Mouse (Mus musculus): ENCODE measurements around the gene Tssk1. TPM values are rescaled to one million over a fixed set of nuclear protein-coding genes. Genes with fewer than 3 reads are reported as not detected.

Gene Tssk1
- 0.06 and 0.11 TPM in 2 replicates for polyA plus RNA-seq (2015; fragmentation: Nextera tagmentation; extraction: Ambion mirVana)

- DNase-seq (ENCODE audit: low spot score) (no peak), ATAC-seq (ENCODE audit: low FRiP score, low TSS enrichment) (no peak)
- no peaks in the 10 kb centered on the region for H3K27me3 ChIP-seq (ENCODE audit: control insufficient read depth, insufficient read depth, low read length)
- no peak within 1 kb of the TSS for H3K27ac ChIP-seq (replicated peaks)
- peaks cover 6% of the 10 kb centered on the region; the same call in 1 of the 2 replicates for H3K4me1 ChIP-seq (replicated peaks; ENCODE audit: control insufficient read depth, insufficient read depth)
- H3K9me3 ChIP-seq (ENCODE audit: control insufficient read depth, low read length): no peaks in the 10 kb centered on the region
- H3K9ac ChIP-seq (ENCODE audit: low read length): no peak within 1 kb of the TSS
- H3K4me2 ChIP-seq (replicated peaks; ENCODE audit: low read depth): no peak within 1 kb of the TSS
- H3K4me3 ChIP-seq (ENCODE audit: low read depth, low read length): no peak within 1 kb of the TSS
- TF ChIP-seq CTCF (IDR thresholded peaks at IDR 0.05; ENCODE audit: low read depth) (no peak), EP300 (optimal IDR thresholded peaks at IDR 0.05) (no peak)
- 75% methylated on average over 2 of the region's 2 CpGs for WGBS
- H3K36me3 ChIP-seq (ENCODE audit: control insufficient read depth, insufficient read depth, low read length): no peaks in the 10 kb centered on the region
These were observed at the start of gene Tssk1 for GRCm38 (mm10) chr16:17893923-17894322. TSS of gene Tssk1 (plus strand) at chr16:17894223.

- TF ChIP-seq EP300 (optimal IDR thresholded peaks at IDR 0.05): no peak
- WGBS: 94% methylated on average over 6 of the region's 6 CpGs
- H3K4me1 ChIP-seq (replicated peaks; ENCODE audit: control insufficient read depth, insufficient read depth): no peaks in the 10 kb centered on the region
- no peaks in the 10 kb centered on the region for H3K27me3 ChIP-seq (ENCODE audit: control insufficient read depth, insufficient read depth, low read length)
- no peak overlapping the region for H3K9ac ChIP-seq (ENCODE audit: low read length)
- H3K4me3 ChIP-seq (ENCODE audit: low read depth, low read length): no peak overlapping the region
- H3K36me3 ChIP-seq (ENCODE audit: control insufficient read depth, insufficient read depth, low read length): peaks cover 35% of the 10 kb centered on the region
- H3K27ac ChIP-seq (replicated peaks): no peak overlapping the region
- no peak for ATAC-seq (ENCODE audit: low FRiP score, low TSS enrichment)
- no peak overlapping the region for H3K4me2 ChIP-seq (replicated peaks; ENCODE audit: low read depth)
- no peaks in the 10 kb centered on the region for H3K9me3 ChIP-seq (ENCODE audit: control insufficient read depth, low read length)
- no peak for DNase-seq (ENCODE audit: low spot score)
These were observed 45.6 kb upstream of the Tssk1 start for GRCm38 (mm10) chr16:17848431-17848830.

GRCm38 (mm10) chr16:17848928-17849327 lies 45.1 kb upstream of the Tssk1 start:
- Histone ChIP-seq H3K36me3 (ENCODE audit: control insufficient read depth, insufficient read depth, low read length) (peaks cover 35% of the 10 kb centered on the region), H3K9ac (ENCODE audit: low read length) (no peak overlapping the region), H3K27ac (replicated peaks) (no peak overlapping the region), H3K4me3 (ENCODE audit: low read depth, low read length) (no peak overlapping the region), H3K4me2 (replicated peaks; ENCODE audit: low read depth) (no peak overlapping the region), H3K9me3 (ENCODE audit: control insufficient read depth, low read length) (no peaks in the 10 kb centered on the region), H3K4me1 (replicated peaks; ENCODE audit: control insufficient read depth, insufficient read depth) (no peaks in the 10 kb centered on the region), H3K27me3 (ENCODE audit: control insufficient read depth, insufficient read depth, low read length) (no peaks in the 10 kb centered on the region)
- DNase-seq (ENCODE audit: low spot score): no peak
- peak; percentile 40; the same call in 1 of the 2 replicates for ATAC-seq (ENCODE audit: low FRiP score, low TSS enrichment)
- WGBS: 22% methylated on average over 1 of the region's 1 CpGs
- TF ChIP-seq CTCF (IDR thresholded peaks at IDR 0.05; ENCODE audit: low read depth): peak; percentile 86
- no peak for TF ChIP-seq EP300 (optimal IDR thresholded peaks at IDR 0.05)

DNA sequence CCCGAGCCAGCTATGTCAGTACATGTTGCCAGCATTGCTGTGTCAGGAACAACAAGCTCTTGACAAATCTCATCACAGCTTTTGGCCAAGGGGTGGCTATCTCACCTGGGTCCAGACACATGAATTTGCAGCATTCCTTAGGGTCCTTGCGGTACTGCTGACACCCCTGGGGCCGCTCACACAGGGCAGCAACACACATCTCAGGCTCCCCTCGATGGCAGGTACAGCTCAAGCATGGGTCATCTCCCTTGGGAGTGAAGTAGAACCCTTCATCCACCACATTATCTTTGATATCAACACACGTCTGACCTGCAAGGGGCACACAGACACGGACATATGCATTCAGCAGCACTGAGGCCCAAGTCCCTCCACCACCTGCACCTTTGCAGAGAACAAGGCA lies 44.5 kb upstream of the Tssk1 start:
- Histone ChIP-seq H3K4me3 (ENCODE audit: low read depth, low read length) (no peak overlapping the region), H3K27ac (replicated peaks) (no peak overlapping the region), H3K9me3 (ENCODE audit: control insufficient read depth, low read length) (no peaks in the 10 kb centered on the region), H3K4me1 (replicated peaks; ENCODE audit: control insufficient read depth, insufficient read depth) (no peaks in the 10 kb centered on the region), H3K4me2 (replicated peaks; ENCODE audit: low read depth) (no peak overlapping the region), H3K36me3 (ENCODE audit: control insufficient read depth, insufficient read depth, low read length) (peaks cover 33% of the 10 kb centered on the region), H3K27me3 (ENCODE audit: control insufficient read depth, insufficient read depth, low read length) (no peaks in the 10 kb centered on the region), H3K9ac (ENCODE audit: low read length) (no peak overlapping the region)
- ATAC-seq (ENCODE audit: low FRiP score, low TSS enrichment): no peak
- DNase-seq (ENCODE audit: low spot score): no peak
- TF ChIP-seq EP300 (optimal IDR thresholded peaks at IDR 0.05) (no peak), CTCF (IDR thresholded peaks at IDR 0.05; ENCODE audit: low read depth) (no peak)
- WGBS: 82% methylated on average over 6 of the region's 6 CpGs

- H3K4me3 ChIP-seq (ENCODE audit: low read depth, low read length): no peak overlapping the region
- ATAC-seq (ENCODE audit: low FRiP score, low TSS enrichment) (no peak), DNase-seq (ENCODE audit: low spot score) (no peak)
- H3K9me3 ChIP-seq (ENCODE audit: control insufficient read depth, low read length): no peaks in the 10 kb centered on the region
- no peak overlapping the region for H3K4me2 ChIP-seq (replicated peaks; ENCODE audit: low read depth)
- H3K9ac ChIP-seq (ENCODE audit: low read length): no peak overlapping the region
- no peaks in the 10 kb centered on the region for H3K4me1 ChIP-seq (replicated peaks; ENCODE audit: control insufficient read depth, insufficient read depth)
- H3K27ac ChIP-seq (replicated peaks): no peak overlapping the region
- TF ChIP-seq EP300 (optimal IDR thresholded peaks at IDR 0.05) (no peak), CTCF (IDR thresholded peaks at IDR 0.05; ENCODE audit: low read depth) (no peak)
- WGBS: 97% methylated on average over 5 of the region's 5 CpGs
- H3K27me3 ChIP-seq (ENCODE audit: control insufficient read depth, insufficient read depth, low read length): no peaks in the 10 kb centered on the region
- peaks cover 35% of the 10 kb centered on the region for H3K36me3 ChIP-seq (ENCODE audit: control insufficient read depth, insufficient read depth, low read length)
These were observed 42.7 kb upstream of the Tssk1 start for GRCm38 (mm10) chr16:17851331-17851730.

DNA sequence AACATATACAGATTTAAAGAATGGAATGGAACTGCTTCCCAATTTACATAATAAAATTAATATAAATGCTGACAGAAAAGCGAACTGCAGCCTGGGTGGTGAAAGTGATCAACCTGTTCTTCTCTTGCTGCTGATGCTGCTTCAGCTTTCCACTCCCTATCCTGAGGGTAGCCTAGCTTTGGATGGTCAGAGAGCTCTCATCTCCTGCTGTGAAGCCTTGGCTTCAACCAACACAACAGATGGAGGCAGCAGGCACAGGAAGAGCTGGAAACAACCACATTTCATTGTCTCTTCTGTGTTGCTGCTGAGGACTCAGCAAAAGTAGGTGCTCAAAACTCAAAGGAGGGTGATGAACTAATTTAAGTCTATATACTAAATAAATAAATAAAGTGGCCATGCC lies 42.2 kb upstream of the Tssk1 start:
- DNase-seq (ENCODE audit: low spot score) (no peak), ATAC-seq (ENCODE audit: low FRiP score, low TSS enrichment) (no peak)
- Histone ChIP-seq H3K9me3 (ENCODE audit: control insufficient read depth, low read length) (no peaks in the 10 kb centered on the region), H3K27me3 (ENCODE audit: control insufficient read depth, insufficient read depth, low read length) (no peaks in the 10 kb centered on the region), H3K4me3 (ENCODE audit: low read depth, low read length) (no peak overlapping the region), H3K27ac (replicated peaks) (no peak overlapping the region), H3K9ac (ENCODE audit: low read length) (no peak overlapping the region), H3K4me1 (replicated peaks; ENCODE audit: control insufficient read depth, insufficient read depth) (no peaks in the 10 kb centered on the region), H3K4me2 (replicated peaks; ENCODE audit: low read depth) (no peak overlapping the region), H3K36me3 (ENCODE audit: control insufficient read depth, insufficient read depth, low read length) (peaks cover 36% of the 10 kb centered on the region)
- WGBS: 88% methylated on average over 1 of the region's 1 CpGs
- TF ChIP-seq CTCF (IDR thresholded peaks at IDR 0.05; ENCODE audit: low read depth) (no peak), EP300 (optimal IDR thresholded peaks at IDR 0.05) (no peak)
